Mouse (Mus musculus) right cerebral cortex, postnatal 10 days (tissue): ENCODE measurements around the gene Gpr55.
"Not testable (repeated sequence)": the region's sequence is repeated elsewhere in the genome, so short reads cannot be mapped to it uniquely, and the experiment has no call there.

Source experiments
- DNase-seq, 2 experiments: peaks; one replicate each; pipeline ENCODE4 v3.0.0; 2021; ENCODE audit warnings: low spot score in 2 of 2

Gene Gpr55

GRCm38 (mm10) chr1:85960873-85961272, at the start of gene Gpr55:
Gene Gpr55 (minus strand): TSS chr1:85961007.
- DNase-seq: no peak

- peak; percentile 92 to 95 for DNase-seq
These were observed 47.0 kb upstream of the Gpr55 start for GRCm38 (mm10) chr1:86007778-86008177.

GRCm38 (mm10) chr1:86006040-86006439, 45.2 kb upstream of the Gpr55 start:
- no peak for DNase-seq

- no peak for DNase-seq
These were observed 44.7 kb upstream of the Gpr55 start for GRCm38 (mm10) chr1:86005540-86005939.

- DNase-seq: peak in 1 of 2 experiments; percentile 29
These were observed 39.2 kb upstream of the Gpr55 start for GRCm38 (mm10) chr1:85999853-86000570.

GRCm38 (mm10) chr1:85998012-85998411, 37.2 kb upstream of the Gpr55 start:
- no peak for DNase-seq

- DNase-seq: no peak
These were observed 36.4 kb upstream of the Gpr55 start for GRCm38 (mm10) chr1:85997221-85997620.

- no peak for DNase-seq
These were observed 32.7 kb upstream of the Gpr55 start for GRCm38 (mm10) chr1:85993541-85993940.

GRCm38 (mm10) chr1:85992175-85992574, 31.4 kb upstream of the Gpr55 start:
- DNase-seq: no peak

- DNase-seq: not testable (repeated sequence)
These were observed 28.1 kb upstream of the Gpr55 start for GRCm38 (mm10) chr1:85988882-85989281.

- no peak for DNase-seq
These were observed 27.5 kb upstream of the Gpr55 start for GRCm38 (mm10) chr1:85988351-85988750.

GRCm38 (mm10) chr1:85985784-85986183, 25.0 kb upstream of the Gpr55 start:
- DNase-seq: no peak

- DNase-seq: no peak
These were observed 21.0 kb upstream of the Gpr55 start for GRCm38 (mm10) chr1:85981738-85982357.

- DNase-seq: no peak
These were observed 16.9 kb upstream of the Gpr55 start for GRCm38 (mm10) chr1:85977709-85978108.

- DNase-seq: no peak
These were observed 12.7 kb upstream of the Gpr55 start for GRCm38 (mm10) chr1:85973468-85973877.

GRCm38 (mm10) chr1:85972341-85972740, 11.5 kb upstream of the Gpr55 start:
- no peak for DNase-seq

- DNase-seq: no peak
These were observed 10.3 kb upstream of the Gpr55 start for GRCm38 (mm10) chr1:85971070-85971469.

- peak; percentile 82 to 85 for DNase-seq
These were observed 8.7 kb upstream of the Gpr55 start for GRCm38 (mm10) chr1:85969519-85969918.

- DNase-seq: no peak
These were observed 8.3 kb upstream of the Gpr55 start for GRCm38 (mm10) chr1:85969081-85969480.

GRCm38 (mm10) chr1:85965856-85966255, 5.0 kb upstream of the Gpr55 start:
- no peak for DNase-seq

- no peak for DNase-seq
These were observed 1.3 kb upstream of the Gpr55 start for GRCm38 (mm10) chr1:85962081-85962480.

- DNase-seq: no peak
These were observed 924 bp downstream of the Gpr55 start for GRCm38 (mm10) chr1:85959889-85960276.

- DNase-seq: no peak
These were observed 1.5 kb downstream of the Gpr55 start for GRCm38 (mm10) chr1:85959129-85959888.
